Mouse (Mus musculus): ENCODE data around the gene Triobp. TPM values are rescaled to one million over a fixed set of nuclear protein-coding genes. Genes with fewer than 3 reads are reported as not detected.

Triobp gene
- polyA plus RNA-seq, 1 experiment from 2014 or later = 46.7 TPM

- peaks cover 22% of the 10 kb centered on the region for H3K4me1 ChIP-seq (replicated peaks; ENCODE audit: control insufficient read depth, insufficient read depth, low read length)
- WGBS = 18% methylated on average over 4 of the region's 4 CpGs
- H3K36me3 ChIP-seq (ENCODE audit: control insufficient read depth, insufficient read depth, low read length) = no peaks in the 10 kb centered on the region
- H3K4me2 ChIP-seq = peak overlapping the region; percentile 21; the same call in 1 of the 2 replicates
- H3K9ac ChIP-seq (ENCODE audit: low read depth, low read length) = no peak overlapping the region
- no peak for DNase-seq (ENCODE audit: low spot score)
- no peaks in the 10 kb centered on the region for H3K9me3 ChIP-seq (ENCODE audit: control insufficient read depth, low read length)
- peak; percentile 39; the same call in 1 of the 2 replicates for ATAC-seq (replicated peaks; ENCODE audit: low FRiP score)
- peaks cover 43% of the 10 kb centered on the region for H3K27me3 ChIP-seq (replicated peaks; ENCODE audit: control insufficient read depth, insufficient read depth, low read length)
- peak overlapping the region; percentile 65 for H3K27ac ChIP-seq (ENCODE audit: low read depth, low read length)
- H3K4me3 ChIP-seq (ENCODE audit: low read depth, low read length) = no peak overlapping the region
Observed at GRCm38 (mm10) chr15:79044837-79045236, 97.3 kb downstream of the Triobp start.

GRCm38 (mm10) chr15:79048186-79048585 is 100.7 kb downstream of the Triobp start:
- no peak overlapping the region for H3K4me2 ChIP-seq
- DNase-seq (ENCODE audit: low spot score) (no peak), ATAC-seq (replicated peaks; ENCODE audit: low FRiP score) (no peak)
- no peaks in the 10 kb centered on the region for H3K9me3 ChIP-seq (ENCODE audit: control insufficient read depth, low read length)
- WGBS = 66% methylated on average over 4 of the region's 4 CpGs
- no peak overlapping the region for H3K4me3 ChIP-seq (ENCODE audit: low read depth, low read length)
- H3K36me3 ChIP-seq (ENCODE audit: control insufficient read depth, insufficient read depth, low read length) = 0 out of 2 replicates have a peak, but pooled peaks cover 2% of the 10 kb centered on the region
- H3K27ac ChIP-seq (ENCODE audit: low read depth, low read length) = no peak overlapping the region
- peaks cover 16% of the 10 kb centered on the region for H3K27me3 ChIP-seq (replicated peaks; ENCODE audit: control insufficient read depth, insufficient read depth, low read length)
- H3K9ac ChIP-seq (ENCODE audit: low read depth, low read length) = no peak overlapping the region
- H3K4me1 ChIP-seq (replicated peaks; ENCODE audit: control insufficient read depth, insufficient read depth, low read length) = peaks cover 14% of the 10 kb centered on the region

- H3K27ac ChIP-seq (ENCODE audit: low read depth, low read length) = no peak overlapping the region
- no peaks in the 10 kb centered on the region for H3K9me3 ChIP-seq (ENCODE audit: control insufficient read depth, low read length)
- 0 out of 2 replicates have a peak, but pooled peaks have one; percentile 8 for ATAC-seq (replicated peaks; ENCODE audit: low FRiP score)
- H3K27me3 ChIP-seq (replicated peaks; ENCODE audit: control insufficient read depth, insufficient read depth, low read length) = no peaks in the 10 kb centered on the region; the same call in 1 of the 2 replicates
- H3K36me3 ChIP-seq (ENCODE audit: control insufficient read depth, insufficient read depth, low read length) = peaks cover 21% of the 10 kb centered on the region
- H3K4me3 ChIP-seq (ENCODE audit: low read depth, low read length) = no peak overlapping the region
- H3K4me1 ChIP-seq (replicated peaks; ENCODE audit: control insufficient read depth, insufficient read depth, low read length) = peaks cover 11% of the 10 kb centered on the region; the same call in 1 of the 2 replicates
- no peak for DNase-seq (ENCODE audit: low spot score)
- H3K4me2 ChIP-seq = peak overlapping the region; percentile 20
- no peak overlapping the region for H3K9ac ChIP-seq (ENCODE audit: low read depth, low read length)
- WGBS = 64% methylated on average over 9 of the region's 9 CpGs
Observed at GRCm38 (mm10) chr15:79050160-79050845, 102.8 kb downstream of the Triobp start.

GRCm38 (mm10) chr15:79050964-79051363 is 103.4 kb downstream of the Triobp start:
- no peak overlapping the region for H3K9ac ChIP-seq (ENCODE audit: low read depth, low read length)
- no peak for DNase-seq (ENCODE audit: low spot score)
- ATAC-seq (replicated peaks; ENCODE audit: low FRiP score) = no peak; the same call in 1 of the 2 replicates
- H3K4me1 ChIP-seq (replicated peaks; ENCODE audit: control insufficient read depth, insufficient read depth, low read length) = peaks cover 11% of the 10 kb centered on the region; the same call in 1 of the 2 replicates
- H3K27me3 ChIP-seq (replicated peaks; ENCODE audit: control insufficient read depth, insufficient read depth, low read length) = no peaks in the 10 kb centered on the region
- no peaks in the 10 kb centered on the region for H3K9me3 ChIP-seq (ENCODE audit: control insufficient read depth, low read length)
- 77% methylated on average over 2 of the region's 2 CpGs for WGBS
- H3K36me3 ChIP-seq (ENCODE audit: control insufficient read depth, insufficient read depth, low read length) = peaks cover 27% of the 10 kb centered on the region
- peak overlapping the region; percentile 20 for H3K4me2 ChIP-seq
- peak overlapping the region; percentile 79 for H3K27ac ChIP-seq (ENCODE audit: low read depth, low read length)
- H3K4me3 ChIP-seq (ENCODE audit: low read depth, low read length) = no peak overlapping the region

GRCm38 (mm10) chr15:79051461-79052360 is 104.2 kb downstream of the Triobp start:
- Histone ChIP-seq H3K9me3 (ENCODE audit: control insufficient read depth, low read length) (no peaks in the 10 kb centered on the region), H3K4me2 (peak overlapping the region; percentile 20; the same call in 1 of the 2 replicates), H3K9ac (ENCODE audit: low read depth, low read length) (0 out of 2 replicates have a peak overlapping the region, but pooled peaks have one; percentile 3), H3K36me3 (ENCODE audit: control insufficient read depth, insufficient read depth, low read length) (peaks cover 34% of the 10 kb centered on the region), H3K27ac (ENCODE audit: low read depth, low read length) (peak overlapping the region; percentile 79), H3K27me3 (replicated peaks; ENCODE audit: control insufficient read depth, insufficient read depth, low read length) (no peaks in the 10 kb centered on the region), H3K4me3 (ENCODE audit: low read depth, low read length) (no peak overlapping the region), H3K4me1 (replicated peaks; ENCODE audit: control insufficient read depth, insufficient read depth, low read length) (peaks cover 11% of the 10 kb centered on the region; the same call in 1 of the 2 replicates)
- ATAC-seq (replicated peaks; ENCODE audit: low FRiP score) (peak; percentile 52), DNase-seq (ENCODE audit: low spot score) (no peak)
- WGBS = 60% methylated on average over 13 of the region's 13 CpGs

DNA sequence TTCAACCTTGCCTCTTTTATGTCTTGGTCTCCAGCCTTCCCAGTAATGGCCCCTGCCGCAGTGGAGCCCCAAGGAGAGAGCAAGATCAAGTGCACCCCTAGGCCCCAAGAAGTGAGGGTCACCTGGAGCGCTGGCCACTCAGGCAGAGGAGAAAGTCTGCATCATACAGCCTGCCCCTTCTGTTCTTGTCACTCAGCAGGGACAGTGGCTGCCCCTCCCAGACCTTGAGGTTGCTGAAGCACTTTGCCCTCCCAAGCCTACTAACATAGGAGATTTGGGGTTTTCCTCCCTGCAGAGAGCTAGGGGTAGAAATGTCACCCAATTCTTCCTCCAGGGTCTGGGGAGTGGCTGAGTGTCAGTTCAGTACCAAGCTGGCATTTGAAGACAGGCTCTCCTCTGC is 104.8 kb downstream of the Triobp start:
- Histone ChIP-seq H3K9me3 (ENCODE audit: control insufficient read depth, low read length) (no peaks in the 10 kb centered on the region), H3K9ac (ENCODE audit: low read depth, low read length) (no peak overlapping the region), H3K36me3 (ENCODE audit: control insufficient read depth, insufficient read depth, low read length) (peaks cover 39% of the 10 kb centered on the region), H3K4me1 (replicated peaks; ENCODE audit: control insufficient read depth, insufficient read depth, low read length) (peaks cover 11% of the 10 kb centered on the region; the same call in 1 of the 2 replicates), H3K27ac (ENCODE audit: low read depth, low read length) (no peak overlapping the region), H3K4me2 (no peak overlapping the region), H3K27me3 (replicated peaks; ENCODE audit: control insufficient read depth, insufficient read depth, low read length) (no peaks in the 10 kb centered on the region), H3K4me3 (ENCODE audit: low read depth, low read length) (no peak overlapping the region)
- WGBS = 94% methylated on average over 2 of the region's 2 CpGs
- DNase-seq (ENCODE audit: low spot score) (no peak), ATAC-seq (replicated peaks; ENCODE audit: low FRiP score) (no peak)

Small RNA genes within 50 kb of the gene (microRNA-seq; reads per million reads assigned to microRNA genes)
- 1.1 reads per million for gene Mir6956 (ENCODE audit: borderline number of aligned reads)

Other genes with a start within 250 kb of the Triobp start
- not detected in 2 replicates for gene Elfn2, start 229.0 kb upstream of the Triobp start, polyA plus RNA-seq (2014; fragmentation: Nextera tagmentation; extraction: Ambion mirVana)
- gene Mfng, start 174.2 kb upstream of the Triobp start, polyA plus RNA-seq (2014; fragmentation: Nextera tagmentation; extraction: Ambion mirVana) = 12.4 and 19.2 TPM in 2 replicates
- 2.3 and 2.7 TPM in 2 replicates for gene Card10, start 144.7 kb upstream of the Triobp start, polyA plus RNA-seq (2014; fragmentation: Nextera tagmentation; extraction: Ambion mirVana)
- 21.9 and 23.9 TPM in 2 replicates for gene Cdc42ep1, start 105.1 kb upstream of the Triobp start, polyA plus RNA-seq (2014; fragmentation: Nextera tagmentation; extraction: Ambion mirVana)
- gene Lgals2, start 92.2 kb upstream of the Triobp start, polyA plus RNA-seq (2014; fragmentation: Nextera tagmentation; extraction: Ambion mirVana) = 6.9 and 11.4 TPM in 2 replicates
- 40.8 and 43.0 TPM in 2 replicates for gene Gga1, start 70.5 kb upstream of the Triobp start, polyA plus RNA-seq (2014; fragmentation: Nextera tagmentation; extraction: Ambion mirVana)
- gene Gm49510, start 48.1 kb upstream of the Triobp start, polyA plus RNA-seq (2014; fragmentation: Nextera tagmentation; extraction: Ambion mirVana) = 0.55 and 0.99 TPM in 2 replicates
- 69.4 and 70.3 TPM in 2 replicates for gene Sh3bp1, start 48.0 kb upstream of the Triobp start, polyA plus RNA-seq (2014; fragmentation: Nextera tagmentation; extraction: Ambion mirVana)
- gene Pdxp, start 33.8 kb upstream of the Triobp start, polyA plus RNA-seq (2014; fragmentation: Nextera tagmentation; extraction: Ambion mirVana) = 23.7 and 23.8 TPM in 2 replicates
- 761 and 837 TPM in 2 replicates for gene Lgals1, start 21.0 kb upstream of the Triobp start, polyA plus RNA-seq (2014; fragmentation: Nextera tagmentation; extraction: Ambion mirVana)
- gene Nol12, start 12.8 kb upstream of the Triobp start, polyA plus RNA-seq (2014; fragmentation: Nextera tagmentation; extraction: Ambion mirVana) = 69.6 and 75.3 TPM in 2 replicates
- gene H1f0, start 80.7 kb downstream of the Triobp start, polyA plus RNA-seq (2014; fragmentation: Nextera tagmentation; extraction: Ambion mirVana) = 124 and 138 TPM in 2 replicates
- 0.22 and 0.34 TPM in 2 replicates for gene Galr3, start 94.2 kb downstream of the Triobp start, polyA plus RNA-seq (2014; fragmentation: Nextera tagmentation; extraction: Ambion mirVana)
- 57.2 and 61.5 TPM in 2 replicates for gene Ankrd54, start 115.2 kb downstream of the Triobp start, polyA plus RNA-seq (2014; fragmentation: Nextera tagmentation; extraction: Ambion mirVana)
- 257 and 291 TPM in 2 replicates for gene Eif3l, start 127.5 kb downstream of the Triobp start, polyA plus RNA-seq (2014; fragmentation: Nextera tagmentation; extraction: Ambion mirVana)
- gene Micall1, start 161.2 kb downstream of the Triobp start, polyA plus RNA-seq (2014; fragmentation: Nextera tagmentation; extraction: Ambion mirVana) = 4.1 and 5.7 TPM in 2 replicates
- gene Polr2f, start 193.3 kb downstream of the Triobp start, polyA plus RNA-seq (2014; fragmentation: Nextera tagmentation; extraction: Ambion mirVana) = 432 and 463 TPM in 2 replicates
- gene 1700088E04Rik, start 193.5 kb downstream of the Triobp start, polyA plus RNA-seq (2014; fragmentation: Nextera tagmentation; extraction: Ambion mirVana) = 1.8 and 2.2 TPM in 2 replicates
- gene Sox10, start 217.5 kb downstream of the Triobp start, polyA plus RNA-seq (2014; fragmentation: Nextera tagmentation; extraction: Ambion mirVana) = 0.81 and 0.84 TPM in 2 replicates

Measured in liver, embryonic 11.5 days (tissue).